Mouse (Mus musculus) kidney, adult 10 weeks (tissue): ENCODE data around the gene Rnf111. TPM values are rescaled to one million over a fixed set of nuclear protein-coding genes. Genes with fewer than 3 reads are reported as not detected.

ENCODE experiments used
- polyA plus RNA-seq: library from polyadenylated mRNA; stranded (reverse); fragments of 350-450 nt; fragmentation: Illumina TruSeq; extraction: RNeasy Lipid Tissue Mini Kit (QIAGEN cat#74804); gene quantifications from one replicate; pipeline ENCODE4 v1.2.3, GENCODE M21; 2014; ENCODE audit warnings: low read depth, low replicate concordance

The Rnf111 gene
- polyA plus RNA-seq: 36.5 TPM

DNA sequence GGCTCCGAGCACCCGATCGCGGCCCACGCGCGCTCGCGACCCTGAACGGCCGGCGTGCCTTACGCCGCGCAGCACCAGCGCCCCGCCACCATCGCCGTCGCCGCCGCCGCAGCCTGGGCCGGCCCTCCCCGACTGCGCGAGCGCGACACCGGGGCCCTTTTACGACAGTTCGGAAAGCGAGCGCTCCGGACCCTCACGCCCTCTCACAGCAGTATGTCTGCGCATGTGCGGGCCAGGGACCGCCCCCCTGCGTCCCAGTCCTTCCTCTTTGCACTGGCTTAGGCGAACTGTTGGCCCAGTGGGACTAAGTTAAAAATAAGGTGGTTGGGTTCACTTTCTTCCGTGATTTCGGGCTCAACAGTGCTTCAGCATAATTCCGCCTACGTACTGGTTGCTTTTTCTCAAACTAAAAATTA, at the start of gene Rnf111:
Gene Rnf111 (minus strand): TSS at position 100 of the 416 bp plus-strand sequence.

DNA sequence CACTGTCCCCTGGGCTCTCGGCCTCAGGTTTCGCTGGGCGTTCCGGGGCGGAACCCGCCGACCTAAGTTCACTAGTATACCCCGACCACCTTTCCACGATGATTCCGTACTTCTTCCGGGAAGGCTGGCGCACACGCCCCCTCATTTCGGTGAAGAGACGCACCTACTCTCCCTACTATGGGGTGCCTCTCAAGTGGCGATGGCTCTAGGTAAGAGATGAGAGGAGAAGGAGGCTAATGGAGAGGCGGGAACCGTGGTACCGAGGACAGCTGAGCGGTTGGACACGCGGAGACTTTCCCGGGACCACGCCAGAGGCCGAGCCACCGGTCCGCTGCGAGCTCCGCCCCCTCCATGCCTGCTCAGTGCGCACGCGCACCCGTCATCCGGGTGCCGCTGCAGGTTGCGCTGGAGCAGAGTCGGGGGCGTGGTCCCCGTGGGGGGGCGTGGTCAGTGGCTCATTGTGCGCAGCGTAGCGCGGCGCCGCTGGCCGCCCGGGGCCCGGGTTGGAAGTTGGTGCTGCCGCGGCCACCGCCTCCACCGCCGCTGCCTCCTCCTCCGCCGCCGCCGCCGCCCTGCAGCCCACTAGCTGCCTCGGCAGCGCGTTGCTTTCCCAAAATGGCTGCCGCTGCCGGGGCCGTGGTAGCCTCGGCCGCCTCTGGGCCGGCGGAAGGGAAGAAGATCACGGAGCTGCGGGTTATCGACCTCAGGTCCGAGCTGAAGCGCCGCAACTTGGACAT, 38.9 kb upstream of the Rnf111 start, which contains the start of gene Sltm:
Gene Sltm (plus strand): TSS at position 450 of the 737 bp plus-strand sequence.

DNA sequence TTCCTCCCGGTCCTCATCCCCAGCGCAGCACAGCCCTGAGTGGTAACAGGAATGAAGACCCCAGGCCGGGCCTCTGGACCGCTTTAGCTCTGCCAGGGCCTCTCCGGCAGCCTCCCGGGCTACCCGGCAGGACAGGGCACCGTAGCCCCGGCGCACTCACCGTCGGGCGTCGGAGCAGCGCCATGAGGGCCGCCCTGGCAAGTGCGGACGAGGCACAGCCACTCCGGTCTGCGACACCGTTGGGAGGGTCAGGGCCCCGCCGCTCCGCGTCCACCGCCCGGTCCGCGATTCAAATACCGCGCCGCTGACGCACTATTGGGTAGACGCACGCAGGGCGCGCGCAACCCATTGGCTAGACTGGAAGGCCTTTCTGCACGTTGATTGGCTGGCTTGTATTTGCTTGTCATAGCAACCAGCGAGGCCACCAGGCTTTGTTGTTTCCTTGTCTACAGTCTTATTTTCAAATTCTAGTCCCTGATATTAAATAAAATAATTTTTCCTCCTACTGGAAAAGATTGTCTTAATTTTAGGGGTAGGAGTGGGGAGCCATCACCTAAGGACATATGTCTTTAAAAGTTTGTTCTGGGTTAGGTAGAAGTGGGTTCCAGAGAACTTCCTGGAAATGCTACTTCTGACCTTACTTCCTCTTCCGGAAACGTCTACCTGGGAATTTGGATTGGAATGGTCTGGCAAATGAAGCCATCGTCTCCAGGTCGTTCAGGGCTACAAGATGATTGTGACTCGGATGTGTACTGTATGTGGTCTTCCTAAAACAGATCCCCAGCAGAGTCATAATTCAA, 82.1 kb downstream of the Rnf111 start, which contains the start of gene Ccnb2:
Gene Ccnb2 (minus strand): TSS at position 291 of the 800 bp plus-strand sequence.

Other genes with a start within 250 kb of the Rnf111 start
- gene Ccnb2, start 82.2 kb downstream of the Rnf111 start, polyA plus RNA-seq: 0.40 TPM
- 54.5 TPM for gene Sltm, start 39.0 kb upstream of the Rnf111 start, polyA plus RNA-seq
- gene Gm10642, start 152.5 kb upstream of the Rnf111 start, polyA plus RNA-seq: not detected
- gene Mindy2, start 153.4 kb upstream of the Rnf111 start, polyA plus RNA-seq: 74.7 TPM
- gene Adam10, start 175.3 kb upstream of the Rnf111 start, polyA plus RNA-seq: 136 TPM